Mouse (Mus musculus) lung, embryonic 16.5 days (tissue): ENCODE results near the gene Aldoc. TPM values are rescaled to one million over a fixed set of nuclear protein-coding genes. Genes with fewer than 3 reads are reported as not detected.
A peak's percentile ranks its signal among the peaks of the same experiment; 100 is the strongest.

ENCODE experiments used
- ATAC-seq: fragments of 200-750 bp; cut with Nextera tagmentation; 2 replicates; pipeline ENCODE4 v1.8.0; 2017; ENCODE audit warnings: low read depth, mild to moderate bottlenecking, moderate library complexity
- H3K27ac ChIP-seq: fragments of 300-500 bp; sonication (generic); 2 replicates; pipeline ENCODE4 v1.5.1; 2014; ENCODE audit warnings: mild to moderate bottlenecking, control low read depth, low read length
- H3K27me3 ChIP-seq: fragments of 300-500 bp; sonication (generic); 2 replicates; pipeline ENCODE4 v1.6.1; 2014; ENCODE audit warnings: low read depth, low read length, mixed read lengths; ENCODE audit not compliant: control insufficient read depth, insufficient read depth
- H3K36me3 ChIP-seq: fragments of 300-500 bp; sonication (generic); 2 replicates; pipeline ENCODE4 v1.6.1; 2014; ENCODE audit warnings: low read length; ENCODE audit not compliant: control insufficient read depth, insufficient read depth
- H3K4me1 ChIP-seq: fragments of 300-500 bp; sonication (generic); replicated peaks from 2 replicates; pipeline ENCODE4 v1.6.1; 2014; ENCODE audit warnings: low read length, mixed read lengths; ENCODE audit not compliant: control insufficient read depth, insufficient read depth
- H3K4me2 ChIP-seq: fragments of 300-500 bp; sonication (generic); 2 replicates; pipeline ENCODE4 v1.6.1; 2014; ENCODE audit warnings: low read depth, low read length, control low read depth
- H3K4me3 ChIP-seq: fragments of 300-500 bp; sonication (generic); 2 replicates; pipeline ENCODE4 v1.5.1; 2014; ENCODE audit warnings: mild to moderate bottlenecking, low read length, control low read depth
- H3K9ac ChIP-seq: fragments of 300-500 bp; sonication (generic); 2 replicates; pipeline ENCODE4 v1.6.1; 2014; ENCODE audit warnings: low read length, control low read depth
- H3K9me3 ChIP-seq: fragments of 300-500 bp; sonication (generic); 2 replicates; pipeline ENCODE4 v1.6.1; 2016; ENCODE audit warnings: low read length; ENCODE audit not compliant: control insufficient read depth
- WGBS: fragments of 180-500 bp; shearing (Covaris S2); extraction: QIAGEN DNeasy Blood & Tissue Kit; methylation state at CpG from one replicate; pipeline ENCODE4 v1.1.7; 2014; 5-methylcytosine and 5-hydroxymethylcytosine counted together
- polyA plus RNA-seq: library from polyadenylated mRNA; unstranded; fragments of >200 nt; fragmentation: Nextera tagmentation; extraction: Ambion mirVana; gene quantifications from 2 replicates; pipeline ENCODE4 v1.2.1, GENCODE M21; 2015

Gene Aldoc
- polyA plus RNA-seq, 1 experiment from 2014 or later = 8.9 TPM

GRCm38 (mm10) chr11:78327215-78327614 is 4.4 kb downstream of the Aldoc start:
- no peak for ATAC-seq
- 90% methylated on average over 4 of the region's 4 CpGs for WGBS
- Histone ChIP-seq H3K4me1 (peaks cover 20% of the 10 kb centered on the region), H3K27ac (no peak overlapping the region), H3K4me2 (no peak overlapping the region), H3K9me3 (no peaks in the 10 kb centered on the region), H3K4me3 (no peak overlapping the region), H3K9ac (no peak overlapping the region), H3K27me3 (no peaks in the 10 kb centered on the region), H3K36me3 (no peaks in the 10 kb centered on the region)

GRCm38 (mm10) chr11:78327634-78328511 is 5.1 kb downstream of the Aldoc start, which contains the start of gene Pigs:
Pigs (plus strand) TSS chr11:78328415.
- Histone ChIP-seq H3K27me3 (no peaks in the 10 kb centered on the region), H3K27ac (peak within 1 kb of the TSS; percentile 55; the same call in 1 of the 2 replicates), H3K9ac (peak within 1 kb of the TSS; percentile 89), H3K4me2 (peak within 1 kb of the TSS; percentile 93), H3K9me3 (no peaks in the 10 kb centered on the region), H3K4me1 (peaks cover 15% of the 10 kb centered on the region), H3K36me3 (no peaks in the 10 kb centered on the region), H3K4me3 (peak within 1 kb of the TSS; percentile 66)
- peak; percentile 98 for ATAC-seq
- WGBS = 10% methylated on average over 37 of the region's 37 CpGs

- H3K27ac ChIP-seq = no peak overlapping the region
- peak overlapping the region; percentile 89 for H3K9ac ChIP-seq
- H3K9me3 ChIP-seq = no peaks in the 10 kb centered on the region
- no peaks in the 10 kb centered on the region for H3K27me3 ChIP-seq
- ATAC-seq = peak; percentile 40
- peak overlapping the region; percentile 66 for H3K4me3 ChIP-seq
- no peaks in the 10 kb centered on the region for H3K36me3 ChIP-seq
- peak overlapping the region; percentile 93 for H3K4me2 ChIP-seq
- under 1% methylated on average over 39 of the region's 41 CpGs for WGBS
- H3K4me1 ChIP-seq = peaks cover 10% of the 10 kb centered on the region
Observed at GRCm38 (mm10) chr11:78328512-78329056, 5.8 kb downstream of the Aldoc start.

GRCm38 (mm10) chr11:78332676-78333075 is 9.9 kb downstream of the Aldoc start:
- 92% methylated on average over 12 of the region's 12 CpGs for WGBS
- H3K9ac ChIP-seq = no peak overlapping the region
- ATAC-seq = no peak
- H3K4me3 ChIP-seq = no peak overlapping the region
- H3K4me1 ChIP-seq = peaks cover 10% of the 10 kb centered on the region
- H3K27ac ChIP-seq = no peak overlapping the region
- no peaks in the 10 kb centered on the region for H3K27me3 ChIP-seq
- peaks cover 2% of the 10 kb centered on the region for H3K36me3 ChIP-seq
- no peak overlapping the region for H3K4me2 ChIP-seq
- no peaks in the 10 kb centered on the region for H3K9me3 ChIP-seq

- no peak for ATAC-seq
- Histone ChIP-seq H3K4me1 (peaks cover 7% of the 10 kb centered on the region), H3K36me3 (peaks cover 2% of the 10 kb centered on the region), H3K27me3 (no peaks in the 10 kb centered on the region), H3K27ac (no peak overlapping the region), H3K4me2 (no peak overlapping the region), H3K4me3 (no peak overlapping the region), H3K9me3 (no peaks in the 10 kb centered on the region), H3K9ac (no peak overlapping the region)
- 88% methylated on average over 5 of the region's 5 CpGs for WGBS
Observed at GRCm38 (mm10) chr11:78333992-78334391, 11.2 kb downstream of the Aldoc start.

GRCm38 (mm10) chr11:78337040-78337439 is 14.3 kb downstream of the Aldoc start:
- Histone ChIP-seq H3K4me3 (no peak overlapping the region), H3K27ac (no peak overlapping the region), H3K36me3 (peaks cover 7% of the 10 kb centered on the region), H3K9ac (no peak overlapping the region), H3K4me1 (no peaks in the 10 kb centered on the region), H3K9me3 (no peaks in the 10 kb centered on the region), H3K27me3 (no peaks in the 10 kb centered on the region), H3K4me2 (no peak overlapping the region)
- ATAC-seq = no peak
- WGBS = 93% methylated on average over 8 of the region's 8 CpGs

- 70% methylated on average over 12 of the region's 12 CpGs for WGBS
- H3K36me3 ChIP-seq = peaks cover 5% of the 10 kb centered on the region; the same call in 1 of the 2 replicates
Observed at GRCm38 (mm10) chr11:78341702-78342101, 18.9 kb downstream of the Aldoc start.

GRCm38 (mm10) chr11:78343381-78344327 is 20.9 kb downstream of the Aldoc start, which contains the start of gene Unc119:
Unc119 (plus strand) TSS chr11:78343482.
- H3K27me3 ChIP-seq = no peaks in the 10 kb centered on the region
- H3K4me2 ChIP-seq = peak within 1 kb of the TSS; percentile 92
- ATAC-seq = peak; percentile 87
- peaks cover 5% of the 10 kb centered on the region; the same call in 1 of the 2 replicates for H3K36me3 ChIP-seq
- peak within 1 kb of the TSS; percentile 87 for H3K9ac ChIP-seq
- peak within 1 kb of the TSS; percentile 78 for H3K4me3 ChIP-seq
- H3K4me1 ChIP-seq = peaks cover 19% of the 10 kb centered on the region
- under 1% methylated on average over 54 of the region's 66 CpGs for WGBS
- peak within 1 kb of the TSS; percentile 32 for H3K27ac ChIP-seq
- H3K9me3 ChIP-seq = no peaks in the 10 kb centered on the region

More at GRCm38 (mm10) chr11:78341702-78342101, 18.9 kb downstream of the Aldoc start:
- H3K27ac ChIP-seq = no peak overlapping the region
- H3K4me1 ChIP-seq = peaks cover 19% of the 10 kb centered on the region
- no peak overlapping the region for H3K4me2 ChIP-seq
- no peak overlapping the region for H3K9ac ChIP-seq
- no peak overlapping the region for H3K4me3 ChIP-seq
- H3K27me3 ChIP-seq = no peaks in the 10 kb centered on the region
- no peak for ATAC-seq
- no peaks in the 10 kb centered on the region for H3K9me3 ChIP-seq
